Mouse (Mus musculus): ENCODE measurements around the gene Hbq1b. TPM values are rescaled to one million over a fixed set of nuclear protein-coding genes. Genes with fewer than 3 reads are reported as not detected.

The Hbq1b gene
- polyA plus RNA-seq, 1 experiment = not detected

GRCm38 (mm10) chr11:32302824-32303419 is 16.2 kb downstream of the Hbq1b start:
- TF ChIP-seq USF1 (IDR thresholded peaks at IDR 0.05; ENCODE audit: low read depth) = no peak
- no peak for TF ChIP-seq FOSL1 (IDR thresholded peaks at IDR 0.05; ENCODE audit: insufficient read depth, low read length, poor library complexity, severe bottlenecking)
- no peak for TF ChIP-seq CEBPB (IDR thresholded peaks at IDR 0.05; ENCODE audit: low read depth)
- TF ChIP-seq MAX (IDR thresholded peaks at IDR 0.05) = no peak
- TF ChIP-seq MYOG (IDR thresholded peaks at IDR 0.05; ENCODE audit: control insufficient read depth, extremely low read depth, insufficient read length) = no peak
- no peak for TF ChIP-seq CTCF (IDR thresholded peaks at IDR 0.05; ENCODE audit: control insufficient read depth, insufficient read depth, insufficient read length)
- TF ChIP-seq MYOD1 (IDR thresholded peaks at IDR 0.05; ENCODE audit: control insufficient read depth, insufficient read length, low read depth) = no peak
- Histone ChIP-seq H3ac (ENCODE audit: control insufficient read depth, insufficient read length, low read depth) (no peak overlapping the region), H3K79me3 (ENCODE audit: low read depth) (no peaks in the 10 kb centered on the region)

GRCm38 (mm10) chr11:32303455-32303854 is 16.7 kb downstream of the Hbq1b start:
- TF ChIP-seq MYOG (IDR thresholded peaks at IDR 0.05; ENCODE audit: control insufficient read depth, extremely low read depth, insufficient read length) (no peak), CEBPB (IDR thresholded peaks at IDR 0.05; ENCODE audit: low read depth) (no peak), CTCF (IDR thresholded peaks at IDR 0.05; ENCODE audit: control insufficient read depth, insufficient read depth, insufficient read length) (no peak), FOSL1 (IDR thresholded peaks at IDR 0.05; ENCODE audit: insufficient read depth, low read length, poor library complexity, severe bottlenecking) (no peak), MYOD1 (IDR thresholded peaks at IDR 0.05; ENCODE audit: control insufficient read depth, insufficient read length, low read depth) (no peak), MAX (IDR thresholded peaks at IDR 0.05) (no peak), USF1 (IDR thresholded peaks at IDR 0.05; ENCODE audit: low read depth) (no peak)
- no peaks in the 10 kb centered on the region for H3K36me3 ChIP-seq (ENCODE audit: control insufficient read depth, insufficient read depth)
- H3K79me3 ChIP-seq (ENCODE audit: low read depth) = no peaks in the 10 kb centered on the region
- peaks cover 29% of the 10 kb centered on the region for H3K27me3 ChIP-seq (ENCODE audit: control insufficient read depth, insufficient read depth, insufficient read length)
- H3K4me3 ChIP-seq (ENCODE audit: insufficient read depth, poor library complexity, severe bottlenecking) = no peak overlapping the region
- no peaks in the 10 kb centered on the region for H3K79me2 ChIP-seq (ENCODE audit: control insufficient read depth, insufficient read depth)
- no peak overlapping the region for H3ac ChIP-seq (ENCODE audit: control insufficient read depth, insufficient read length, low read depth)

More at GRCm38 (mm10) chr11:32302824-32303419, 16.2 kb downstream of the Hbq1b start:
- no peaks in the 10 kb centered on the region for H3K79me2 ChIP-seq (ENCODE audit: control insufficient read depth, insufficient read depth)
- no peak overlapping the region for H3K4me3 ChIP-seq (ENCODE audit: insufficient read depth, poor library complexity, severe bottlenecking)
- H3K27me3 ChIP-seq (ENCODE audit: control insufficient read depth, insufficient read depth, insufficient read length) = peaks cover 29% of the 10 kb centered on the region
- H3K36me3 ChIP-seq (ENCODE audit: control insufficient read depth, insufficient read depth) = no peaks in the 10 kb centered on the region

- TF ChIP-seq MYOG (IDR thresholded peaks at IDR 0.05; ENCODE audit: control insufficient read depth, extremely low read depth, insufficient read length) = no peak
- no peak for TF ChIP-seq FOSL1 (IDR thresholded peaks at IDR 0.05; ENCODE audit: insufficient read depth, low read length, poor library complexity, severe bottlenecking)
- no peak for TF ChIP-seq MYOD1 (IDR thresholded peaks at IDR 0.05; ENCODE audit: control insufficient read depth, insufficient read length, low read depth)
- TF ChIP-seq CEBPB (IDR thresholded peaks at IDR 0.05; ENCODE audit: low read depth) = no peak
- no peak for TF ChIP-seq USF1 (IDR thresholded peaks at IDR 0.05; ENCODE audit: low read depth)
- TF ChIP-seq CTCF (IDR thresholded peaks at IDR 0.05; ENCODE audit: control insufficient read depth, insufficient read depth, insufficient read length) = no peak
- TF ChIP-seq MAX (IDR thresholded peaks at IDR 0.05) = no peak
Observed at GRCm38 (mm10) chr11:32307006-32307405, 20.2 kb downstream of the Hbq1b start.

GRCm38 (mm10) chr11:32309446-32309845 is 22.7 kb downstream of the Hbq1b start:
- no peaks in the 10 kb centered on the region for H3K79me2 ChIP-seq (ENCODE audit: control insufficient read depth, insufficient read depth)
- H3K36me3 ChIP-seq (ENCODE audit: control insufficient read depth, insufficient read depth) = no peaks in the 10 kb centered on the region
- no peaks in the 10 kb centered on the region for H3K79me3 ChIP-seq (ENCODE audit: low read depth)
- no peaks in the 10 kb centered on the region for H3K27me3 ChIP-seq (ENCODE audit: control insufficient read depth, insufficient read depth, insufficient read length)
- TF ChIP-seq FOSL1 (IDR thresholded peaks at IDR 0.05; ENCODE audit: insufficient read depth, low read length, poor library complexity, severe bottlenecking) (no peak), USF1 (IDR thresholded peaks at IDR 0.05; ENCODE audit: low read depth) (no peak), MYOG (IDR thresholded peaks at IDR 0.05; ENCODE audit: control insufficient read depth, extremely low read depth, insufficient read length) (no peak), MAX (IDR thresholded peaks at IDR 0.05) (no peak)
- no peak overlapping the region for H3ac ChIP-seq (ENCODE audit: control insufficient read depth, insufficient read length, low read depth)
- no peak overlapping the region for H3K4me3 ChIP-seq (ENCODE audit: insufficient read depth, poor library complexity, severe bottlenecking)

More at GRCm38 (mm10) chr11:32307006-32307405, 20.2 kb downstream of the Hbq1b start:
- Histone ChIP-seq H3K4me3 (ENCODE audit: insufficient read depth, poor library complexity, severe bottlenecking) (no peak overlapping the region), H3K27me3 (ENCODE audit: control insufficient read depth, insufficient read depth, insufficient read length) (peaks cover 16% of the 10 kb centered on the region), H3K79me2 (ENCODE audit: control insufficient read depth, insufficient read depth) (no peaks in the 10 kb centered on the region), H3K36me3 (ENCODE audit: control insufficient read depth, insufficient read depth) (no peaks in the 10 kb centered on the region), H3ac (ENCODE audit: control insufficient read depth, insufficient read length, low read depth) (no peak overlapping the region), H3K79me3 (ENCODE audit: low read depth) (no peaks in the 10 kb centered on the region)

- Histone ChIP-seq H3K79me3 (ENCODE audit: low read depth) (no peaks in the 10 kb centered on the region), H3K4me3 (ENCODE audit: insufficient read depth, poor library complexity, severe bottlenecking) (no peak overlapping the region), H3ac (ENCODE audit: control insufficient read depth, insufficient read length, low read depth) (no peak overlapping the region), H3K36me3 (ENCODE audit: control insufficient read depth, insufficient read depth) (no peaks in the 10 kb centered on the region), H3K27me3 (ENCODE audit: control insufficient read depth, insufficient read depth, insufficient read length) (no peaks in the 10 kb centered on the region), H3K79me2 (ENCODE audit: control insufficient read depth, insufficient read depth) (no peaks in the 10 kb centered on the region)
- TF ChIP-seq MYOD1 (IDR thresholded peaks at IDR 0.05; ENCODE audit: control insufficient read depth, insufficient read length, low read depth) (no peak), USF1 (IDR thresholded peaks at IDR 0.05; ENCODE audit: low read depth) (no peak), MYOG (IDR thresholded peaks at IDR 0.05; ENCODE audit: control insufficient read depth, extremely low read depth, insufficient read length) (no peak), CEBPB (IDR thresholded peaks at IDR 0.05; ENCODE audit: low read depth) (no peak), CTCF (IDR thresholded peaks at IDR 0.05; ENCODE audit: control insufficient read depth, insufficient read depth, insufficient read length) (no peak), MAX (IDR thresholded peaks at IDR 0.05) (no peak), FOSL1 (IDR thresholded peaks at IDR 0.05; ENCODE audit: insufficient read depth, low read length, poor library complexity, severe bottlenecking) (no peak)
Observed at GRCm38 (mm10) chr11:32309928-32310327, 23.2 kb downstream of the Hbq1b start.
